Mouse (Mus musculus) spleen, postnatal 10 days (tissue): Measurements from ENCODE around the gene Fto.

ENCODE experiments used
- DNase-seq, 2 experiments: peaks; one replicate each; pipeline ENCODE4 v3.0.0; 2021 to 2022; ENCODE audit warnings: low spot score in 2 of 2

Fto gene

DNA sequence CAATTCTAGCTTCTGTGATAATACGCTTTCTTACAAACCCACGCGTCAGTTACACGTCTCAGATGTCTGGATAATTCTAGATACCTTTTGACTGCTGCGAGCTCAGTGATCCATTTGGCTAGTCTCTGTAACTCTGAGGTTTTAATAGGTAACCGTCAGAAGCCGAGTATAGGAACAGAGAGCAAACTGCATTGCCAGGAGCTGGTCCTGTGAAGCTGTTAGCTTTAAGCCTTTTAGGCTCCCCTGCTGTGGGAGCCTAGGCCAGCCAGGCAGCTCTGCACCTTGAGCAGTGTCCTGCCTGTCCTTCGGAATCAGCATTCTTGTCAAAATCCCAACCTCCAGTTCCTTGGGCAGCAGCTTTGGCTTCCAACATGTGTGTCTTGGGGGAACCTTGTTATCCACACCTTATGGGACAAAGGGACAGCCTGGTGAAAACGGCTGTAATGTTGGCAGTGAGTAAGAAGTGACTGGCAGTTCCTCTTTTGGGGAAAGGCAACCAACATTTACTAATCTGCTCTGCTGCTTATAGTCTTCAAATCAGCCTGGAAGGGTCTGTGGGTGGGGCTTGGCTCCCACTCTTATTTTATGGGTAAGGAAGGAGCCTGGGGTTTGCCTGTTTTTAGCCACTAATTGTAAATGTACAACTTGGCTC is 77.2 kb downstream of the Fto start:
- no peak for DNase-seq

DNA sequence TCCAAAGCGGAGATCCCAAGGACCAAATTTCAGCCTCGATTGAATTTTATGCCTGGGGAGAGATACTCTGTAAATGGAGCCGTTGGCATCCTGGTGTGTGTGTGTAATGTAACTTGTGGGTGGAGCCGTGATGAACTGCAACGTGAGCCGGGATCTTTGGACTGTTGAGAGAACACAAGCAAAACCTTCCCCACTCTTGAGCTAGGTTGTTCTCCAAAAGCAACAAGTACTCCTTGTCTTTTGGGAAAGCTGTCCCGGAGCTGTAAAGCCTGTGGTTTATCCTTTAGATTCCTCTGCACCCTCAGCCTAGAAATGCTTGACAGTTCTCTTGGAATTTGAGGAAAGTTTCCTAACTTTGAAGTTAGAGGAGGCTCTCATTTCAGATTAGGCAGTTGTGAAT is 78.9 kb downstream of the Fto start:
- DNase-seq, result no peak

DNA sequence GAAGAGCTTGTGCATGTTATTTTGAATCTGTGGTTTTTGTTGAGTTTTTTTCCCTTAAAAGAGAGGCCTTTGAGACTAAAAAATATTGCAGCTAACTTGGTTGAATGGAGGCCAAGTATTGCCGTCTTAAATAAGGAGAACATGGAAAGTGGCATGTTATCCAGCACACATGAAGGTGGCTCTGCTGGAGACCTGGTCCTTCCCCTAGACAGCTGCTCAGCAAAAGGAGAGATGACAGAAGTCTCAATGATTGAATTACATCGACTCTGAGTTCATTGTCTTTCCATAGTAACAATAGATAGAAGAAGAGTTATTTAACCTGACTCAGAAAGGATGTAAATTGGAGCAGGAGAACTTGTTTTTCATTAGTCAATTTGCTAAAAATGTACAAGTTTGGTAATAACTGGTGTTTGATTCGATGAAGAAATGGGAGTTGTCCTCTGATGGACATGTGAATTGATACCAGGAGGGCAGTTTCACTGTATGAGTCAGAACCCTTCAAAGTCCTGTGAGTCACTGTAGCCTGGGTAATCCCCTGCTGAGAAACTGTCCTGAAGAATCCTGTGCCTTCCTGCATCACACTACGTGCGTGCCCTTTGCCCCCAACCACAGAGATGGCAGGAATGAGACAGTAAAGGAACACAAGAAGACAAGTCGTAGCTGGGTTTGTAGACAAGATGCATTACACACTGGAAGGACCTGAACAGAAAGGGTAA is 82.2 kb downstream of the Fto start:
- DNase-seq, result no peak

DNA sequence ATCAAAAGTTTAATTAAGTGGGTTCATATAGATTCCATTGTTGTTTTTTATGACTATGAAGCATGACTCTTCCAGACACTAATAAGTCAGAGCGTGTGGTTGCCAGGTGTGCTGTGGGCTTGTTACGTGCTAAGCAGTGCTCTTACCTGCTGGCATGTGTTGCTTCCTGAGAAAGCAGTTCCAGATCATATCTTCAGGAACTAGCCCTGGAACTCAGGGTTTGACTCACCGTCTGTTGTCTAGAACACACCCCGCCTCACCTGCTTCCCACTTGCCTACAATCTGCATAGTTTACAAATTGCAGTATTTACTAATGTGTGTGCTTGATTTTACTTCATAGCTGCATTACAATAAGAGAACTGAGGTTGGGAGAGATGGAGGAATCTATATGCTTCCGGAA is 84.7 kb downstream of the Fto start:
- DNase-seq, result no peak

DNA sequence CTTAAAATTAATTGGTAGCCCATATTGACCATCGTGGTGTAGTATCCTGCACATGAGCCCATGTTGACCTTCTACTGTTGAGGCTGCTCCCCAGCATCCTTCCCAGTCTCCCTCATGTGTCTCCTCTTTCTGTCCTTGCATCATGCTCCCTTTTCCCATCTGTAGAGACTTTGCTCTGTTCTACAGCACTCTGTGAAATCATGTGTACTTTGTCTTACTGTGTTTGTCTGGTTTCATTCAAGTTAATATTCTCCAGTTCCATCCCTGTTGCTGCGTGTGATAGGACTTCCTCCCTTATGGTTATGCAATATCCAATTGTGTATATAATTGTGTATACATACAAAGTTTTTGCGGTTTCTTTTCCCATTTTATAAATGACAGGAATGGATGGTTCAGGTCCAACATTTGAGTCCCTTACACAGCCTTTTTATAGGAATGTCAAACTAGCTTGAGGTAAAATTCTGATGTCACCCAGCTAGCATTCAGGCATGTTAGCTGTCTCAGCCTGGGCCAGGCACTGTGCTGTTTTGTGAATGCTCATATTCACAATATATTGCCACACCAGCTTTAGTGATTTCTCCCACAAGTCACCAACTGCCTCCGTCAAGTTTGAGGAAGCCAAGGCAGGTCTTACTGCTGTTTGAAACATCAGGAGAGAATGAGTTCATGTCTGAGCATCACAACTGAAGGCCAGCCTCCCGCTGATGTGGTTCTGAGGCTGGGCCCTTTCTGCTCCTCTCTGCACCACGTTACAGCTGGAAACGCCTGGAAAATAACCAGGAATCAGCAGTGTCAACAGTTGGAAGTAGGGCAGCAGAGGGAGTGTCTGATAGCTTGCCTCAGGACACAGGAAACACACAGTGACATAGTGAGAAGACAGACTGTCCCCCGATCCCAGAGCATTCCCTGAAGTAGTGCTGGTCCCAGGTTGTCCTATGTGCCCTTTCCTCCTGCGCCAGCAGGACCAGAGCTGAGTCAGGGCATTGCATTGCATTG is 90.0 kb downstream of the Fto start:
- no peak for DNase-seq

DNA sequence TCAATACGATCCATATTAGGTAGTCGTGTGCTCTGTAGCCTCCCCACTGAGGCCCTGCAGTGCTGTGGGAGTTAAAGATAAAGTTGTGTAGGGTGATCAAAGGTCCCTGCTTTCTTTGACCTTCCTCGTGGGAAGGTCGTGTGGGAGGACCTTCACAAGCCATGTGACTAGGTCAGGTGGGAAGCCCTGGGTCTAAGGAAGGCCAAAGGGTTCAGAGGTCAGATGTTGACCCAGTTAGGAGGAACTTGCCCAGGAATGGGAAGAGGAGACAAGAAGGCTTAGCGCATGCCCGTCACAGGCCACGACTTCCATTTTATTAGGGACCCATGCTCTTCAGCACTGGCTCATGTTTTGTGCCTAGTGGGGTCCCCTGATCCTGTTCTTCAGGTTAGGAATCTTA is 91.0 kb downstream of the Fto start:
- DNase-seq, result no peak

DNA sequence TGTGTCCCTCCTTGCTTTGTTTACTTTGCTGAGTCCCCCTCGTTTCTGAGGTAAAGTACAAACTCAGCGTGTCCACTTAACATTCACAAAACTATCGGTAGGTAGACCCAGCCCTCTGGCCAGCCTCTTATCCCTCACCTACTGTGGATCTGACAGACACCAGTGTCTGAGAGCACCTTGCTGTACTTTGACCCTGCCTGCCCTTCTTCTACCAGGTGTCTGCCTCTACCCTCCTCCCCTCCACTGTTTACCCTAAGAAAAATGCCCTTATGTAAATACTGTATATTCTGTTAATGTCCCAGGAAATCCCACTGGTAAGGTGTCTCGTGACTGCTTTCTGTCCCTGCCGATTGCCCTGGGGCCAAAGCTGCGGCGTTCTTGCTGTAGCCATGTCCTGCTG is 91.8 kb downstream of the Fto start:
- no peak for DNase-seq

DNA sequence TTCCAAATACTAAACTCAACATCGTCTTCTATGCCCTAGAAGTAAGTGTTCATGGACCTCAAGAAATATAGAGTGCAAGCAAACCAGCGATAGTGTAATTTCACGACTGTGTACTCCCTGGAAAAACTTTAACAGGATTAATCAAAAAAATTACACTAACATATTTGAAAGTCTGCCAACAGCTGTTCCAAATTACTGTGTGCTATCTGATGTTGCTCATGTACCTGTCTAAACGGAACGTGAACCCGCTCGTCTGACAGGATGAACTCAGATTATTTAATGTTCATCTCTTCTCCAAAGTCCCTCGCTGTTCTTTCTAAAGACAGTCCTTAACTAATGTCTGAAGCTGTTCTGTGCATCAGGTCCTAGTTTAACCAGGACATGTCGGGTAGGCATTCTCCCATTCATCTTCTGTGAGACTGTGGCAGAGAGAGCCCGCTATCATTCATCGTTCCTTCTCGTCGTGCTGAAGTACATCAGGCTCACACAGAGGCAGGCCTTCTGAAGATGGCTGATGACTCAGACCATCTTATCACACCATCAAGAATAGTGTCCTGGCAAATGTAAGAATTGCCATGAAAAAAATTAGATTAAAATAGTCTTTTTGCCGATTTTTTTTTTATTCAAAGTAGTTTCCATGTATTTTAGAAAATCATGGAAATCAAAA is 93.4 kb downstream of the Fto start:
- DNase-seq, result no peak

DNA sequence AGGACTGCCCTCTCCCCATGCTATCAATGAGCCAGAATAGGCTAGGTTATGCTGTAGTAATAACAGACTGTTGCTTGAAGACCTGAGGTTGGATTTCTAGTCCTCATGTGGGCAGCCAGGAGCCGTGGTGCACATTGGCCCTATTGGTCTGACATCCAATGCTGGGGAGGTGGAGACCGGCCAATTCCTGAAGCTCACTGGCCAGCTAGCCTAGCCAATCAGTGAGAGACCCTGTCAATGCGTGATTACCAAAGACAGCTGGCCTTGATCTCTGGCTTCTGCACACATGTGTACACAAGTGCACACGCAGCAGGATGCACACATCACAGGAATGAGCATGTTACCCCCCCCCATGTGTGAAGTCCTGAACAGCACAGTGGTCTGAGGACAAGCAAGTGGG is 94.6 kb downstream of the Fto start:
- no peak for DNase-seq

DNA sequence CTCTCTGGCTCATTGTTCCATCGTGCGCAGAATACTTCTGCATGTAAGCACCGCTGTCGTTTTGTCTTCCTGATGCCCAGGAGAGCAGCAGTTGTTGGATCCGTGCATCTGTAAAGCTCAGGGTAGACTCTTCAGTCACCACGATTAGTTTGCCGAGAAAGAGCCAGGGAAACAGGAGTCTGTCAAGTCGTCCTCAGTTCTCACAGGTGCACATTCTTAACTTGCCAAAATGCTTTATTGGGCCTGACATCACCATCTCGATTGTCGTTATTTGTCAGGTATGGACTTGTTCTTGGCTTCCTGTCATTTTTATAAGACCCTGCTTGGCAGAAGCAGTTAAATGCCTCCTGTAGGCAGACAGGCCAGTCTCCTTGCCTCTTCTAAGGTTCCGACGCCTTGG is 96.7 kb downstream of the Fto start:
- no peak for DNase-seq

DNA sequence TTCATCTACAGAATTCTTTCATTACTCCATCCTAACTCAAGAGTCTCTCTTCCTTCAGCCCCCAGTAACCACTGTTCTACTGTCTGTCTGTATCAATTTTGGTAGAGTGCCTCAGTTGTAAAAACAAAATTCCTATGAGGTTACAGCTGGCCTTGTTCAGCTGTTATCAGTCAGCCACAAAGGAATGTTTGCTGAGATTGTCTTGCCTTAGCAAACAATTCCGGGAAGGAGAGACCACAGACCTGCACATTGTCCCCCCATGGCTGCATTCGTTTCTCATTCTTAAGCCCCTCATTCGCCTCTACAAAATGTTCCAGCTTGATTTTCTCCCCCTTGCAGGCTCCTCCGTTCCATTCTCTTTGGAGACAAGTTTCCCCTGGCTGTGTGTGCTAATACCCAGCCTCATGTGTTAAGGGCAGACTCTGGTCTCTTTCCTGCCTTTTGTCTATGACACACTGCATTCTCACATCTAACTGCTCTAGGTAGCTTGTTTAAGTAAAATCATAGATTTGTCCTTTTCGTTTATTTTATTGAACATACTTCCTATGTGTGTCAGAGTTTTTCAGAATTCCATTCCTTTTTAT is 111.3 kb downstream of the Fto start:
- no peak for DNase-seq

DNA sequence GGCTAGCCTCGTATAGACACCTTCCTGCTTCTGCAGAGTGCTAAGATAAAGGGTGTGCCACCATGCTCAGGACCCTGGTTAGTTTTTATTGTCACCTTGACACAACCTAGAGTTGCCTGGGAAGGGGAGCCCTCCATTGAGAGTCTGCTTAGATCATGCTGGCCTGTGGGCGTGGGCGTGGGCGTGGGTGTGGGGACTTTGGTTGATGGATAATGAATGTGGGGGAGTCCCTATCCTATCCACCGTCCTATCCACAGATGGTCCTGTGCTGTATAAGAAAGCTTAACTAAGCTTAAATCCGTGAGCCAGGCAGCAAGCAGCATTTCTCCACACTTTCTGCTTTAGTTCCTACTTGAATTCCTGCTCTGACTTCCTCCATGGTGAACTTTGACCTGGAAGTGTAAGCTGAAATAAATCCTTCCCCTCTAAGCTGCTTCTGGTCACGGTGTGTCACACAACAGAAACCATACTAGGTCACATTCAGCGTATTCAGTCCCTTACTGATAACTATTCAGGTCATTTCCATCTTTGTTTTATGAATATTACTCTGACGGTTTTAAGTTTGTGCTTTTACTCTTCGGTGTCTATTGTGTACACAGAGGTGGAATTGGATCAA is 112.0 kb downstream of the Fto start:
- DNase-seq, result no peak

DNA sequence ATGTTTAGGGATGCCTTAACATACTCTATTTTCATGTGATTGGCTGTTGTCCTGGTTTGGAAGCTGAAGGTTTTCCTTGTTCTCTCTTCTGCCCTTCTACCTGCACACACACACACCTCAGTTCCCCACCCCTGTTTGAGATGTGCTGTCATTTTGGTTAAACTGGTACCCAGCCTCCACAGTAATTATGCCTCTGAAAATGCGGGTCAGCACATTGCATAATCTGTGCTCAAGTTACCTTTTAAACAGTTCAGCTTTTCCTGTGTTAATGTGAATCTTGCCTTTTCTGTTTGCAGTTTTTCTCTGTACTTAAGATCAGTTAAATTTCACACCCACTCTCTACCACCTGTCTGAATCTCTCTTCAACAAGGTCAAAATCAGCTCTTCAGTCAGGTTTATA is 113.2 kb downstream of the Fto start:
- DNase-seq, result no peak

DNA sequence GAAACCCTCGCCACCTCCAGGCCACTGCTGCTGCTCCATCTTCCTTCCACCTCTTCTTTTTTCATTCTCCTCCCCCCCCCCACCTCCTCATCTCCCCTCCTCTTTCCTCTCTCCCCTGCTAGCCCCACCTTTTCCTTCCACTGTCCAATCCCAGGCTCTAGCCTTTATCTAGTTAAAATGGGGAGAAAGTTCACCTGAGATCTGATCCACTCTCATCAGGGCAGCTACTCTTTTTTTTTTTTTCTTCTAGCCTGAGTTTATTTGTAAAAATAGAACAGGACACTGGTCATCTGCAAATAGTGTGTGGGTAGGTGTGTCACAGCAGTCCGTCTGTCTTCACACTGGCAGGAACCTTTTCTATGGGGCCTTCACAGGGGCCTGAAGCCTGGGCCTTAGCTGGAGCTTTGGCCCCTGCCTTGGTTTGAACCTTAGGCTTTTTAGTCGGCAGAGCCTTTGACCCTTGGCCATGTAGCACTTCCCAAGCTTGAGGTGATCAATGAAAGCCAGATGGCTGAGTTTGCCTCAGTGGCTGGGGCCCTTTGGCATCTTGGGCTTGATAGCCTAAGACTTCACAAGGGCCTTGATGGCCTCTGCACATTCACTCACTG is 117.1 kb downstream of the Fto start:
- no peak for DNase-seq

DNA sequence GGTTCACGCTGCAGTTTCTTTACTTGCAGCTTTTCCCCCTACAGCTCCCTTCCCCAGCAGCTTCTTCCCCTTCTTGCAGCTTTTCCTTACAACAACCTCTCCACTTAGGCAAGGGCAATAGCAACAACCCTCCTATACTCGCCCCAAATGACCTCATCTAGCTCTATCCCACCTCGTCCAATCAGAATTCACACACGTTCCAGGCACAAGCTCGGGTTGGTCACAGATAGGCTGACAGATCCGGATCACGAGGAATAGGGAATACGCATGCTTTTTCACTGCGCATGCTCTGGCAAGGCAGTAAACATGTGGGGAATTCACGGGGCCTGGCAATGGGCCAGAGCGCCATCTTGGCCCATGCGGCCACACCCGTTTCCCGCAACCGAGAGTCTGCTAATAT is 122.7 kb downstream of the Fto start:
- DNase-seq, result no peak

DNA sequence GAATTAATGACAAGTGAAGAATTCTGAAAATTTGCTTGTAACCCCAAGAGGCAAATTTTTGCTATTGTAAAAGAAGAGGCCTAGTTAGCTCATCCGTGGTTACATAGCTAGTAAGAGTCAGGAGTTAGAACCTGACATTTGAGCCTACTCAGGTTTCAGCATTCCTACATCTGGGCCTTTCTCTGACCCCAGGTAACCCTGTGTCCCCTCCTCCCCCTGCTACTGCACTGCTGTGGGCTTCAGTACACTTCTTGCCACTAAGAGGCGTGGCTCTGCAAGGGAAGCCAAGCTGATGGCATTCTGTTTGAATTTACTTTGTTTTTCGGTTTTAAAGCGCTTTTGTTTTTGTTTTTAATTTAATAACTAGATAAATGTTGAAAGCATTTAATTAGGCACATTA is 130.6 kb downstream of the Fto start:
- DNase-seq, result no peak

DNA sequence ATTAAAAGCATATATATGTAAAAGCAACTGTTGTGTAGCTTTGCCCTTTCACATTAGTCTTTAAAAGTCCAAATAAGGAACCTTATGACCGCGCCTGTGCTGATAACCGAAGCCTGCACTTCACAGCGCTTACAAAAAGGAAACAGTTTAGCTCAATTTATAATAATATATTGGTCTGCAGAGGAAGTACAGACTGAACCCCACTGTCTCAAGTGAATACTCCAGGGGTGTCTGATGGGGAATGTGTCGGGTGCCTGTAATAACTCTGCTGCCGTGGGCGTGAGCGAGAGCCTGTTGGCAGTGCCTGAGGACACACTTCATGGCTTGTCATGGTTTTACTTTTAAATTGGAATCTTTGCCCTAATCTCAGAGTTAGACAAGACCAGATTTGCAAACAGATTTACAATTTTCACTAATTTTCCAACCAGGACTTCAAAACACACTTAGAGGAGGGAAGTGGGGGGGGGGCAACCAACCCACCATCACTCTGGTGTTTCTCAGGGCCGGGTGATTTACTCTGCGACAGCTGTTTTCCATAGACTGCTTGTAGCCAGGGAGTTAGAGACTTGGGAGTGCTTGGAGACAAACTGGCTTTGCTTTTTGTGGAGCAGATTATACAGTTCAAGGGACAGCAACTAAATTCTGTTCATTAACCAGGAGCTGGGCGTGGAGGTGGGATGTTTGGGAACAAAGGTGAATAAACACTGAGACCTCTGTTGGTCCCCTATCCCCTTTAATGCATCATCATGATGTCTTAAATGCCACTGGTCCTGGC is 131.5 kb downstream of the Fto start:
- no peak for DNase-seq

DNA sequence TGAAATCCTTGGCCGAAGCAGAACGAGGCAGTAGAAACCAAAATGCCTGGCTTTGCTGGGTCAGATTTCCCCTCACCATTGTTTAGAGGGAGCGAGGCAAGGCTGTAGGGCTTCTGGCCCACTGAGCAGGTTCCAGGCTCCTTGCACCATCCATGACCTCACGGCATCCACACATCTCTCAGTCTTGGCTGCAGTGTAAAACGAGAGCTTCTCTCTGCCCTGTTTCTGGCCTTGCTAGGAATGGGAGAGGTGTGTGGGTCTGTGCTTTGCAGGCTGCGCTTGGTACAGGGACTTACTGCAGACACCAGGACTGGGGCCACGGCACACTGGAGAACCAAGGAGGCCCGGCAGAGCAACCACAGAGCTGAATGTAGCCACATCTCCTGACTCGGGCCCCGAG is 132.2 kb downstream of the Fto start:
- no peak for DNase-seq

DNA sequence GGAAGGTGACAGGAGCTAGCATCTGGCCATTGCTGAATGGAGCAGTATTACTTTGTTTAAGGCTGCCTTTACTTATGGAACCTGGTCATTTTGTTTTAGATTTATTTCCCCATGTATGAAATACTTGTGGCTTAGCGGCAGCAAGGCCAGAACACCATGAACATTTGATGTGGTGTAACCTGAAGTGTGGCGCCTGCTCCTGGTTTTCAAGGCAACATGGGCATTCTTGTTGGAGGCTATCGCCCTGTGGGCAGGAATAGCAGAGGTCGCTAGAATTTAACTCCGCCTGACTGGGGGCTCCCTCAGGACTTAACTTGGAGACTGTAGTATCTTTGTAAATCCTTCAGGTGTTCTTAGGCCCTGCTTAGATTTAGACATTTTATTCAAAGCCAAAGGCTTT is 132.7 kb downstream of the Fto start:
- no peak for DNase-seq
